In the genomic region with DNA sequence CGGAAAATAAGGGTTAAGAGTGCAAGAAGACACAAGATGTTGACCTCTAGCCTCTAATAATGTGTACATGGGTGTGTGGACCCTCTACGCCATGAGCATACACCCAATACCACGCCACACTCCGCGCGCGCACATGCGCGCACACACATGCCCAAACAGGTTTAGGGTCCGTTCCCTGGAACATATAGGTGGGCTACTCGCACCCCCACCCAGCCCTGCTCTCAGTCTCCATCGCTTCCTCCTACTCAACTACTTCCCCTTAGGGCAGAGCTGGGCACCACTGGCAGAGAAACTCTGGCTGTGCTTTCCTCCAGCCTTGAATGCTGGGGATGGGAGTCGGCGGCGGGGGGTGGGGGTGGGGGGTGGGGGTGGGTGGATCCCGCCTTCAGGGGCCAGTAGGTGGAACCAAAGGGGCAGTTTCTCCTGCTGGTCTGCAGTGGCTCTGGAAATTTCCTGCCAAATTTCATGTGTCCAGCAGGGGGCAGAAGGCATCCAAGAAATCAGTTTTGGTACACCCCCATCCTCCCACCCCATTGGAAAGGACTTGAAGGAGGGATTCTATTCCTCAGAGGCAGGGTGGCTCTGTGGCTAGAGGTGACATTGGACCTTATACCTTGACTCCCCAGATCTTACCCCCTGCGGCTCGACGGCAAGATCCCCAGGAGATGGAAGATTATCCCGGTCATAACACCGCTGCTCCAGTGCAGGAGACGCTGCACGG, we compare ENCODE assay signal across 9 mouse cellular contexts. TPM values are rescaled to one million over a fixed set of nuclear protein-coding genes. Genes with fewer than 3 reads are reported as not detected.
DNase-seq lines count a peak whose midpoint lies in the region; ATAC-seq and TF ChIP-seq lines count a peak whose summit lies in the region.
"Had no signal": no experiment of that assay in that cellular context is flagged by ENCODE, and none has a peak within 500 bp of the region (broad histone marks: within the 10 kb centered on the region; RNA-seq: fewer than 3 reads in every experiment).

No protein-coding gene starts in this region.

- peaks cover 22% of the 10 kb centered on the region for H3K27me3 ChIP-seq in E14TG2a.4 (ENCODE audit: insufficient read depth, low read length)
- peaks cover 49% of the 10 kb centered on the region for H3K27me3 ChIP-seq in embryonic facial prominence, embryonic 12.5 days
- peaks cover 75% of the 10 kb centered on the region for H3K27me3 ChIP-seq in heart, embryonic 13.5 days (replicated peaks)
- H3K27me3 ChIP-seq in lung, embryonic 14.5 days (ENCODE audit: insufficient read depth, low read length), result peaks cover 16% of the 10 kb centered on the region

- no peak for ATAC-seq in embryonic facial prominence, embryonic 12.5 days (ENCODE audit: insufficient number of reproducible peaks, insufficient read depth, low FRiP score, low TSS enrichment)
- no peak for ATAC-seq in heart, embryonic 13.5 days (ENCODE audit: extremely low read depth, insufficient number of reproducible peaks, low FRiP score, low TSS enrichment)
- ATAC-seq in lung, embryonic 14.5 days (ENCODE audit: insufficient read depth), result 0 out of 2 replicates have a peak, but pooled peaks have one; percentile 18
- no peak for ATAC-seq in monocyte, adult 5-6 weeks (replicated peaks; ENCODE audit: insufficient number of reproducible peaks, low FRiP score, low TSS enrichment, poor library complexity, severe bottlenecking)

- peaks cover 54% of the 10 kb centered on the region for H3K4me1 ChIP-seq in E14TG2a.4 (replicated peaks; ENCODE audit: low read depth, low read length)
- peaks cover 4% of the 10 kb centered on the region; the same call in 1 of the 2 replicates for H3K4me1 ChIP-seq in embryonic facial prominence, embryonic 12.5 days
- peaks cover 16% of the 10 kb centered on the region for H3K4me1 ChIP-seq in heart, embryonic 13.5 days
- H3K4me1 ChIP-seq in lung, embryonic 14.5 days (ENCODE audit: insufficient read depth), result no peaks in the 10 kb centered on the region

- no peaks in the 10 kb centered on the region for H3K9me3 ChIP-seq in E14TG2a.4 (ENCODE audit: low read length)
- no peaks in the 10 kb centered on the region for H3K9me3 ChIP-seq in embryonic facial prominence, embryonic 12.5 days
- H3K9me3 ChIP-seq in heart, embryonic 13.5 days, result no peaks in the 10 kb centered on the region
- H3K9me3 ChIP-seq in lung, embryonic 14.5 days (ENCODE audit: low read depth, low read length), result no peaks in the 10 kb centered on the region

- no peaks in the 10 kb centered on the region for H3K36me3 ChIP-seq in E14TG2a.4 (ENCODE audit: insufficient read depth, low read length)
- H3K36me3 ChIP-seq in embryonic facial prominence, embryonic 12.5 days, result no peaks in the 10 kb centered on the region
- no peaks in the 10 kb centered on the region for H3K36me3 ChIP-seq in heart, embryonic 13.5 days
- H3K36me3 ChIP-seq in lung, embryonic 14.5 days (ENCODE audit: insufficient read depth), result no peaks in the 10 kb centered on the region

- no peak overlapping the region for H3K27ac ChIP-seq in embryonic facial prominence, embryonic 12.5 days
- no peak overlapping the region for H3K27ac ChIP-seq in heart, embryonic 13.5 days (replicated peaks)
- no peak overlapping the region for H3K27ac ChIP-seq in lung, embryonic 14.5 days (ENCODE audit: low read depth)

- H3K9ac ChIP-seq in embryonic facial prominence, embryonic 12.5 days, result no peak overlapping the region
- H3K9ac ChIP-seq in heart, embryonic 13.5 days, result no peak overlapping the region
- no peak overlapping the region for H3K9ac ChIP-seq in lung, embryonic 14.5 days

- TF ChIP-seq CTCF in E14TG2a.4 (conservative IDR thresholded peaks at IDR 0.05; ENCODE audit: low read length), result peak; percentile 61
- peak; percentile 75 for TF ChIP-seq CTCF in lung, embryonic 14.5 days (IDR thresholded peaks at IDR 0.05; ENCODE audit: low read depth)

- peak overlapping the region; percentile 57 for H3K4me3 ChIP-seq in E14TG2a.4 (replicated peaks; ENCODE audit: low read length)
- no peak overlapping the region for H3K4me3 ChIP-seq in embryonic facial prominence, embryonic 12.5 days
- no peak overlapping the region for H3K4me3 ChIP-seq in heart, embryonic 13.5 days
- H3K4me3 ChIP-seq in lung, embryonic 14.5 days (ENCODE audit: low read depth, low read length), result no peak overlapping the region

- peak overlapping the region; percentile 42 for H3K4me2 ChIP-seq in embryonic facial prominence, embryonic 12.5 days (replicated peaks)
- peak overlapping the region; percentile 13; the same call in 1 of the 2 replicates for H3K4me2 ChIP-seq in heart, embryonic 13.5 days
- 0 out of 2 replicates have a peak overlapping the region, but pooled peaks have one; percentile 20 for H3K4me2 ChIP-seq in lung, embryonic 14.5 days

- peak; percentile 79 for DNase-seq in adrenal gland, postnatal 10 days
- DNase-seq in kidney, postnatal 36 days, result peak; percentile 52 to 77
- peak; percentile 87 for DNase-seq in lung, embryonic 14.5 days
- peak; percentile 56 for DNase-seq in retina, adult 2 months (ENCODE audit: low read depth, low spot score)

- WGBS in embryonic facial prominence, embryonic 12.5 days, result 19% methylated on average over 23 of the region's 23 CpGs
- WGBS in heart, embryonic 13.5 days, result 23% methylated on average over 23 of the region's 23 CpGs
- 20% methylated on average over 23 of the region's 23 CpGs for WGBS in lung, embryonic 14.5 days

RNA-seq across cellular contexts. Expression of a gene that starts 14.8 kb away (rescaled TPM):
- total RNA-seq in adrenal gland, postnatal 10 days (2021), result 1 to 10 TPM; 2.9 to 3.3 TPM
- polyA plus RNA-seq in embryonic facial prominence, embryonic 12.5 days (2016; fragmentation: Nextera tagmentation; extraction: Ambion mirVana), result 5.2 and 6.5 TPM in 2 replicates
- 7.6 and 8.5 TPM in 2 replicates for polyA plus RNA-seq in heart, embryonic 13.5 days (2015; fragmentation: Nextera tagmentation; extraction: Ambion mirVana)
- polyA plus RNA-seq in lung, embryonic 14.5 days (2014; fragmentation: Nextera tagmentation; extraction: Ambion mirVana), result 20.3 and 22.1 TPM in 2 replicates
- total RNA-seq in monocyte, adult 5-6 weeks (2017), result 17.7 to 21.3 TPM (median 20.5 TPM) in 3 replicates

RNA-seq across cellular contexts. Expression of a gene that starts 20.3 kb away (rescaled TPM):
- not detected for total RNA-seq in adrenal gland, postnatal 10 days (2021)
- not detected in 2 replicates for polyA plus RNA-seq in embryonic facial prominence, embryonic 12.5 days (2016; fragmentation: Nextera tagmentation; extraction: Ambion mirVana)
- not detected in 2 replicates for polyA plus RNA-seq in heart, embryonic 13.5 days (2015; fragmentation: Nextera tagmentation; extraction: Ambion mirVana)
- polyA plus RNA-seq in lung, embryonic 14.5 days (2014; fragmentation: Nextera tagmentation; extraction: Ambion mirVana), result not detected in 2 replicates
- total RNA-seq in monocyte, adult 5-6 weeks (2017), result not detected in 3 replicates
- polyA plus RNA-seq: heart, embryonic 14.5 days had no signal

RNA-seq across cellular contexts. Expression of a gene that starts 35.6 kb away (rescaled TPM):
- 10 to 100 TPM; 29.3 to 35.9 TPM for total RNA-seq in adrenal gland, postnatal 10 days (2021)
- 112 and 119 TPM in 2 replicates for polyA plus RNA-seq in embryonic facial prominence, embryonic 12.5 days (2016; fragmentation: Nextera tagmentation; extraction: Ambion mirVana)
- polyA plus RNA-seq in heart, embryonic 13.5 days (2015; fragmentation: Nextera tagmentation; extraction: Ambion mirVana), result 40.0 and 42.2 TPM in 2 replicates
- 72.8 and 81.6 TPM in 2 replicates for polyA plus RNA-seq in lung, embryonic 14.5 days (2014; fragmentation: Nextera tagmentation; extraction: Ambion mirVana)
- 25.0 to 47.8 TPM (median 37.3 TPM) in 3 replicates for total RNA-seq in monocyte, adult 5-6 weeks (2017)
